Comparison of ENCODE assay signal across 10 mouse cellular contexts in the genomic region with DNA sequence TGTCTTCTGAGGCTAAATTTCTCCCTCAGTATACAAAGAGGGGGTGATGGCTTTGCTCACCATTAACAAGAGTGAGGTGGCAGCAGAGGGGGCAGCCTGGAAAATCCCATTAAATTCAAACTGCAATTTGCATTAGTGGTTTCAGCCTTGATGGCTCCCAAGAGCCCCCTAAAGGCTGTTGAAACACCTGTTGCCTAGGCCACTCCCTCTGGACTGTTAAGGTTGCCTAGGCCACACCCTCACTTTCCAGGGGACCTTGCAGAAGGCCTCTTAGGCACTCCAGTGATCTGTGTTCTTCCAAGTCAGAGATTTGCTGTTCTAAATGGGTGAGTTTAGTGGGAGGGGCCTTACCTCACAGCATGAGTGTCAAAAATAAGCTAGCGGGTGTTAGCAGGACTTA.
A peak's percentile ranks its signal among the peaks of the same experiment; 100 is the strongest.
DNase-seq lines count a peak whose midpoint lies in the region; ATAC-seq and TF ChIP-seq lines count a peak whose summit lies in the region.
"Had no signal": no experiment of that assay in that cellular context is flagged by ENCODE, and none has a peak within 500 bp of the region (broad histone marks: within the 10 kb centered on the region; RNA-seq: fewer than 3 reads in every experiment).

No protein-coding gene starts in this region.

- H3K4me1 ChIP-seq in kidney, embryonic 15.5 days: peaks cover 63% of the 10 kb centered on the region
- H3K4me1 ChIP-seq in hindbrain, embryonic 16.5 days (ENCODE audit: control insufficient read depth, insufficient read depth, low read depth, low read length): peaks cover 58% of the 10 kb centered on the region
- H3K4me1 ChIP-seq in midbrain, embryonic 13.5 days (replicated peaks): peaks cover 85% of the 10 kb centered on the region

- no peak for TF ChIP-seq CTCF in brain, embryonic 14.5 days (IDR thresholded peaks at IDR 0.05; ENCODE audit: borderline replicate concordance, extremely low read depth, insufficient read depth, insufficient read length)

- no peak overlapping the region for H3K9ac ChIP-seq in kidney, embryonic 15.5 days
- no peak overlapping the region for H3K9ac ChIP-seq in hindbrain, embryonic 16.5 days (ENCODE audit: low read depth, low read length)
- no peak overlapping the region for H3K9ac ChIP-seq in midbrain, embryonic 13.5 days (replicated peaks)

- WGBS in kidney, embryonic 15.5 days: 74% methylated on average over 1 of the region's 1 CpGs
- 71% methylated on average over 1 of the region's 1 CpGs for whole genome bisulfite sequencing in hindbrain, embryonic 16.5 days
- WGBS in midbrain, embryonic 13.5 days: 34% methylated on average over 1 of the region's 1 CpGs

- peak overlapping the region; percentile 77 for H3K27ac ChIP-seq in kidney, embryonic 15.5 days
- H3K27ac ChIP-seq in hindbrain, embryonic 16.5 days (ENCODE audit: low read depth, low read length): 0 out of 2 replicates have a peak overlapping the region, but pooled peaks have one; percentile 39
- peak overlapping the region; percentile 96 for H3K27ac ChIP-seq in midbrain, embryonic 13.5 days
- H3K27ac ChIP-seq: left cerebral cortex, adult 2 months had no signal

- no peak overlapping the region for H3K4me2 ChIP-seq in kidney, embryonic 15.5 days
- H3K4me2 ChIP-seq in hindbrain, embryonic 16.5 days (ENCODE audit: low read length): no peak overlapping the region
- H3K4me2 ChIP-seq in midbrain, embryonic 13.5 days (replicated peaks): no peak overlapping the region

- no peak for TF ChIP-seq POLR2A in brain, embryonic 14.5 days (IDR thresholded peaks at IDR 0.05; ENCODE audit: borderline replicate concordance, extremely low read depth, insufficient read depth, insufficient read length, poor library complexity, severe bottlenecking)

- H3K9me3 ChIP-seq in kidney, embryonic 15.5 days (replicated peaks): no peaks in the 10 kb centered on the region
- no peaks in the 10 kb centered on the region for H3K9me3 ChIP-seq in hindbrain, embryonic 16.5 days (ENCODE audit: control insufficient read depth, low read length)
- H3K9me3 ChIP-seq in midbrain, embryonic 13.5 days: no peaks in the 10 kb centered on the region

- peak; percentile 71 for ATAC-seq in kidney, embryonic 15.5 days (replicated peaks; ENCODE audit: low FRiP score)
- no peak for ATAC-seq in hindbrain, embryonic 16.5 days
- ATAC-seq in midbrain, embryonic 13.5 days: no peak

- 0 out of 2 replicates have a peak, but pooled peaks cover 5% of the 10 kb centered on the region for H3K36me3 ChIP-seq in kidney, embryonic 15.5 days
- H3K36me3 ChIP-seq in hindbrain, embryonic 16.5 days (ENCODE audit: control insufficient read depth, insufficient read depth, low read length): no peaks in the 10 kb centered on the region
- H3K36me3 ChIP-seq in midbrain, embryonic 13.5 days: no peaks in the 10 kb centered on the region

- no peaks in the 10 kb centered on the region for H3K27me3 ChIP-seq in kidney, embryonic 15.5 days
- no peaks in the 10 kb centered on the region for H3K27me3 ChIP-seq in hindbrain, embryonic 16.5 days (replicated peaks; ENCODE audit: control insufficient read depth, insufficient read depth, low read length)
- no peaks in the 10 kb centered on the region for H3K27me3 ChIP-seq in midbrain, embryonic 13.5 days

- H3K4me3 ChIP-seq in kidney, embryonic 15.5 days (replicated peaks): no peak overlapping the region
- H3K4me3 ChIP-seq in hindbrain, embryonic 16.5 days (ENCODE audit: low read length): no peak overlapping the region
- H3K4me3 ChIP-seq in midbrain, embryonic 13.5 days (replicated peaks): no peak overlapping the region
- H3K4me3 ChIP-seq: left cerebral cortex, adult 2 months had no signal

- DNase-seq in kidney, postnatal 36 days: no peak
- peak; percentile 40 for DNase-seq in brain, embryonic 14.5 days (ENCODE audit: low read depth)
- no peak for DNase-seq in adrenal gland, adult 8-10 months
- DNase-seq in embryo, embryonic 10.5 days (ENCODE audit: low spot score): no peak
- no peak for DNase-seq in adrenal gland, postnatal 36 days
- DNase-seq: cerebellum, adult 11-12 months had no signal

Comparison
In these comparisons a context has a peak if more than half of its experiments do, and no peak if none do; other contexts are left out.
1. H3K27ac ChIP-seq: peak in every context shown above with its lines; median percentile 96 in midbrain, embryonic 13.5 days; 77 in kidney, embryonic 15.5 days; 39 in hindbrain, embryonic 16.5 days.